Mouse (Mus musculus) right cerebral cortex, adult 18-20 months (tissue): ENCODE measurements around the gene Rhox13.

Experiments used
- DNase-seq: peaks from one replicate; pipeline ENCODE4 v3.0.0; 2022; ENCODE audit warnings: mixed read lengths

The Rhox13 gene

DNA sequence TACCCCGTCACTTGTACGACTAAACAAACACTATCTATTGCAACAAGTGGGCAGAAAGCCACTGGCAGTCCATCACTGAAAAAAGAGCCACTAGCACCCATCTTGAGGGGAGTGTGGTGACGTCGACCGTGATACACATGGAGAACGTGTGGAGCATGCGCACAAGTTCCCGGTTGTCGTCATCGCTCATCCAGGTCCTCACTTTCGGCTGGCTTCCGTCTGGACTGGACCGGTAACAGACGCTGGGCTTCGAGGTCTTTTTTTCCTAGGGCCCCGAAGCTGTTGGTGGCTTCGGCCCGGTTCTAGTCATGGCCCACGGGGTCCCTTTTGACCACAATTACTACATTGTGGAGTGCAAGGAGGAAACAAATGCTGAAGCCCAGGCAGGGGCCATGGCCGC lies at the start of gene Rhox13:
Gene Rhox13 (plus strand): TSS at position 238 of the 400 bp plus-strand sequence.
- no peak for DNase-seq

DNA sequence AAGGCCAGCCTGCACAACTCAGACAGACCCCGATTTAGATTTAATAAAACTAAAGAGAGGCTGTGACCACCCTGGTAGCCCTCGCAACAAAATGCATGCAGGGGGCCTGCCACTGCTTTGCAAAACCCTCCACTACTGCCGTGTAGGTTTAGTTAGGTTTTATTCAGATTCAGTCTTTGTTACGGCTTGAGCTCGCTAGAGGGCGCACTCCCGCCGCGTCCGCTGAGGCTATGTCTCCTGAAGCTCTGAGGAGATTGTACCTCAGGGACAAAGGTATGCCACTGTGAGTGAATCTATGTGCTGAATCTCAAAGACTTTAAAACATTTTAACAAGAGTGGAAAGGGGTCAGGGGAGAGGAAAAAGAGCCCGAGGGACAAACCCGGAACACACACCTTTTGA lies 36.8 kb upstream of the Rhox13 start:
- DNase-seq = peak; percentile 12

DNA sequence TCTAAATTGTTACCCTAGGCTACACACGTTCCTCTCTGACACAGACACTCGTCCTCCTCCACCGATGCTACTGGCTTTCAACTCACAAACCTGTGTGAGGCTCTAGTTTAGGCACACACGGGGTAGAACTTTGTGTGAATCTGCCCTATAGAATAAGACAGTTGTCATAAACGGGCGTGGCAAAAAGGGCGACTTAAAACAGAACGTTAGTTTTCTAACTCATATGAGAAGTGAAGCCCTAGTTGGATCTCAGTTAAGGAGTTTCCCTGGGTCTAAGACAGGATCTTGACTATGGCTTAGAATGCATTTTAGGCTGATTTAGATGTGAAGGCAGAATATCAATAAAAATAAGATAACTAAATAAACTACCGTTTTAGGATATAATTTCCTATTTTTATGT lies 36.0 kb upstream of the Rhox13 start, which contains the start of gene Rhox11:
Gene Rhox11 (minus strand): TSS at position 101 of the 400 bp plus-strand sequence.
- no peak for DNase-seq

DNA sequence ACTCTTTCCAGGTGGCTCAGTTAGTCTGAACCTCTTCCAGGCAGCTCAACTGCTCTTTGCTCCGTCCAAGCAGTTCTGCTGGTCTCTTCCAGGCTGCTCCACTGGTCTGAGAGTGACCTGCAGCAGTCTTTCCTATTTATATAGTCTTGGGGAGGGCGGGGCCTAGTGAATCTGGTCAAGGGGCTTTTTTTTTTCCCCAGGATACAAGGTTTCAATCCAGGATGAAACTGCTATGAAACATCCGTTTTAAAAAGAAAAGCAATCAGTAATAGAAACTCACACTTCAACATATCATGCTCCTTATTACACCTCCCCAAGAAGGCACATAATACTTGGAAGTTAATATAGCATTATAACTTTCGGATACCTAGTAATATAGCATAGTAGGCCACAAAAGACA lies 10.2 kb upstream of the Rhox13 start, which contains the start of gene Rhox12:
Gene Rhox12 (minus strand): TSS at position 101 of the 400 bp plus-strand sequence.
- DNase-seq = no peak

DNA sequence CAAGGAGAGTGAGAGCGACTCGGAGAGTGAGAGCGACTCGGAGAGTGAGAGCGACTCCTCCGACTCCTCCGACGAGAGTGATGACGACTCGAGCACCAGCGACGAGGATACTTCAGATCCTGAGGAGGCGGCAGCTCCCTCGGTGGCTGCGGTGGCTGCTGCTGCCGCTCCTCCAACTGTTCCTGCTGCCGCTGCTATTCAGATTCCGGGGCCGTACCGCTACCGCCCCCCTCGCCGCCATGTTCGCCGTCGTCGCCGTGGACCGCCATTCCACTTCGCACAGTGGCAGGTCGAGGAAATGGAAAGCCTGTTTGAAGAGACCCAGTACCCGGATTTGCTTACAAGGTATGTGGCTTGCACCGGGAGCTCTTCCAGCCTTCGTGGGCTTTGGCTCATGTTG lies 459 bp downstream of the Rhox13 start:
- no peak for DNase-seq

DNA sequence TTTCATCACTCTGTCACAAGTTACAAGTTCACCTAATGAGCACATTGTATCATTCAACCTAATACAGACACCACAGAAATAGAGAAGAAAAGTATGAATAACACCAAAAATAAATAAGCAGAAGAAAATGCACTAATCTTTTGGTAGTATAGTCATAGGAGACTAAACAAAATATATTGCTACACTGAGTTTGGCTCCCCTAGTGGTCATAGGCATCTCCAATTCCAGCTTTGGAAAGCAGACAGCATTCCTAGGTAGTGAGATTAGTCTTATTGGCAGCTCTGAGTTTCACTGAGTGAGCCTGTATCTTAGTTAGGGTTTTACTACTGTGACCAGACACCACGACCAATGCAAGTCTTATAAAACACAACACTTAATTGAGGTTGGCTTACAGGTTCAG lies 38.1 kb downstream of the Rhox13 start:
- no peak for DNase-seq

DNA sequence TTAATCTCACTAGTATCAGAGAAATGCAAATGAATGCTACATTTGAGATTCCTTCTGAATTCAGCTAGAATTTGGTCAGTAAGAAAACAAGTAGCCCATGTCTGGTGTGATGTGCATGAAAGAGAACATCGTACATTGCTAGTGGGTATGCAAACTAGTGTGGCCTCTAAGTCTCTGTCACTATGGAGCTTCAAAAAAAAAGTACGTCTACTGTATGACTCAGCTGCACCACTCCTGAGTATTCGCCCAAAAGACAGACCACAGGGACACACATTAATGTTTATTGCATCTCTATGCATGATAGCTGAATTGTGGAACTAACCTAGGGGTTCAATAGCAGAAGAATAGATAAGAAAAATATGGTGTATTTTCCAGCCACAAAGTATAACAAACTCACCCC lies 44.3 kb downstream of the Rhox13 start:
- DNase-seq = no peak

DNA sequence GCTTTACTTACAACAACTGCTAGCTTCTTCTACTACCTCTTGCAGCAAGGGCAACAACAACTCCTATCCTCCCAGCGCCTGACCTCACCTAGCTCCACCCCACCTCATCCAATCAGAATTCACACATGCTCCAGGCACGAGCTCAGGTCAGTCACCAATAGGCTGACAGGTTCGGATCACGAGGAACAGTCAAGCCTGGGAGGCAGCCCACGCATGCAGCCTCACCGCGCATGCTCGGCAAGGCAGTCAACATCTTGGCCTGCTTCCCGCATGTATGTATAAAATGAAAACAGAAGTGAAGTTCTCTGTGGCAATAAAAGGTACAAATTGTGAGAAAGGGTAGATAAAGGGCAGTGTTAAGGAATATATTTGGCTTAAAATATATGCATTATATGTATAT lies 45.0 kb downstream of the Rhox13 start:
- DNase-seq = no peak

DNA sequence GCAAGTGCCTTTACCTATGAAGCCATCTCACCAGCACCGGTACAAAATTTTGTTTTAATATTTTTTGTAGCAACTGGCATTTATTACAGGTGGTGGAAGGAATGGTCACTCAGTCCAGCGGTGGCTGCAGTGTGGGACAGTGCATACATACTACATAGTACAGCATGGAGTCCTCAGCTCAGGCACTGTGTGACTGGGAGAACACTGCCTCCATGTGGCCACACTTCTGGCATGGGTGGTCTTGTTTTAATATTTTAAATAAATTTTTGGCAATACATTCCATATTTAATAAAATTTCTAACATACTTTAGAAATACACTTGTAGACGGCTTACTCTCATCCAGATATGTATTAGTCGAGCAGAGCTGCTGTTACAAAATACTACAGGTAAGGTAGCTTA lies 45.6 kb downstream of the Rhox13 start:
- no peak for DNase-seq
